Mouse (Mus musculus) myocyte (in vitro differentiated cells): ENCODE data around the gene Frzb. TPM values are rescaled to one million over a fixed set of nuclear protein-coding genes. Genes with fewer than 3 reads are reported as not detected.

ENCODE experiments used
- H3K27me3 ChIP-seq: one replicate; pipeline ENCODE4 v1.6.1; 2011; ENCODE audit not compliant: control insufficient read depth, insufficient read depth, insufficient read length
- H3K36me3 ChIP-seq: one replicate; pipeline ENCODE4 v1.6.1; 2011; ENCODE audit not compliant: control insufficient read depth, insufficient read depth
- H3K4me2 ChIP-seq: one replicate; pipeline ENCODE4 v1.6.1; 2011; ENCODE audit warnings: low read depth, control low read depth
- H3K4me3 ChIP-seq: one replicate; pipeline ENCODE4 v1.5.1; 2011; ENCODE audit warnings: mild to moderate bottlenecking, control low read depth, moderate library complexity
- H3K79me2 ChIP-seq: one replicate; pipeline ENCODE4 v1.6.1; 2011; ENCODE audit not compliant: control insufficient read depth, insufficient read depth
- H3ac ChIP-seq: one replicate; pipeline ENCODE4 v1.6.1; 2011; ENCODE audit not compliant: control insufficient read depth, insufficient read length
- CEBPB ChIP-seq: IDR thresholded peaks from 2 replicates; pipeline ENCODE4 v1.6.1; 2011; ENCODE audit warnings: mild to moderate bottlenecking, moderate library complexity; ENCODE audit not compliant: poor library complexity, insufficient read depth, severe bottlenecking
- E2F4 ChIP-seq: IDR thresholded peaks from one replicate; pipeline ENCODE4 v1.6.1; 2011; ENCODE audit warnings: mild to moderate bottlenecking, control low read depth, moderate library complexity; ENCODE audit not compliant: insufficient read depth
- MAX ChIP-seq: IDR thresholded peaks from one replicate; pipeline ENCODE4 v1.6.1; 2011; ENCODE audit warnings: low read depth, mild to moderate bottlenecking, control low read depth
- MYOD1 ChIP-seq, 3 experiments: IDR thresholded peaks; one replicate each; pipeline ENCODE4 v1.6.1; 2011; ENCODE audit warnings: control low read depth in 2 of 3, low read depth in 2 of 3, mild to moderate bottlenecking in 2 of 3, moderate library complexity in 1 of 3; ENCODE audit not compliant: insufficient read length in 2 of 3, control insufficient read depth in 1 of 3
- MYOG ChIP-seq, 3 experiments: IDR thresholded peaks; one replicate each; pipeline ENCODE4 v1.6.1; 2011; ENCODE audit warnings: control low read depth in 2 of 3, low read depth in 2 of 3, mild to moderate bottlenecking in 2 of 3; ENCODE audit not compliant: insufficient read length in 2 of 3, control insufficient read depth in 1 of 3, insufficient read depth in 1 of 3
- POLR2A ChIP-seq: IDR thresholded peaks from one replicate; pipeline ENCODE4 v1.6.1; 2011; ENCODE audit warnings: low read depth, mild to moderate bottlenecking, control low read depth, moderate library complexity; ENCODE audit not compliant: insufficient read length
- POLR2AphosphoS2 ChIP-seq: IDR thresholded peaks from one replicate; pipeline ENCODE4 v1.6.1; 2011; ENCODE audit warnings: low read depth, control low read depth; ENCODE audit not compliant: insufficient read length
- REST ChIP-seq: IDR thresholded peaks from one replicate; pipeline ENCODE4 v1.6.1; 2011; ENCODE audit warnings: mild to moderate bottlenecking, control low read depth, moderate library complexity; ENCODE audit not compliant: insufficient read depth, insufficient read length
- SRF ChIP-seq: IDR thresholded peaks from one replicate; pipeline ENCODE4 v1.6.1; 2011; ENCODE audit warnings: low read depth; ENCODE audit not compliant: control insufficient read depth, insufficient read length
- TCF12 ChIP-seq: IDR thresholded peaks from one replicate; pipeline ENCODE4 v1.6.1; 2011; ENCODE audit warnings: mild to moderate bottlenecking, control low read depth; ENCODE audit not compliant: poor library complexity, insufficient read depth, severe bottlenecking
- TCF3 ChIP-seq: IDR thresholded peaks from one replicate; pipeline ENCODE4 v1.6.1; 2011; ENCODE audit warnings: low read depth, control low read depth; ENCODE audit not compliant: insufficient read length
- USF1 ChIP-seq: IDR thresholded peaks from one replicate; pipeline ENCODE4 v1.6.1; 2011; ENCODE audit warnings: low read depth, mild to moderate bottlenecking, control low read depth, moderate library complexity
- polyA plus RNA-seq: library from polyadenylated mRNA; unstranded; fragments of >200 nt; fragmentation: generic; extraction: Trizol; gene quantifications from one replicate; pipeline ENCODE4 v1.2.1, GENCODE M21; 2012; ENCODE audit warnings: missing spikeins

Gene Frzb
- polyA plus RNA-seq, 1 experiment = 0.06 TPM

DNA sequence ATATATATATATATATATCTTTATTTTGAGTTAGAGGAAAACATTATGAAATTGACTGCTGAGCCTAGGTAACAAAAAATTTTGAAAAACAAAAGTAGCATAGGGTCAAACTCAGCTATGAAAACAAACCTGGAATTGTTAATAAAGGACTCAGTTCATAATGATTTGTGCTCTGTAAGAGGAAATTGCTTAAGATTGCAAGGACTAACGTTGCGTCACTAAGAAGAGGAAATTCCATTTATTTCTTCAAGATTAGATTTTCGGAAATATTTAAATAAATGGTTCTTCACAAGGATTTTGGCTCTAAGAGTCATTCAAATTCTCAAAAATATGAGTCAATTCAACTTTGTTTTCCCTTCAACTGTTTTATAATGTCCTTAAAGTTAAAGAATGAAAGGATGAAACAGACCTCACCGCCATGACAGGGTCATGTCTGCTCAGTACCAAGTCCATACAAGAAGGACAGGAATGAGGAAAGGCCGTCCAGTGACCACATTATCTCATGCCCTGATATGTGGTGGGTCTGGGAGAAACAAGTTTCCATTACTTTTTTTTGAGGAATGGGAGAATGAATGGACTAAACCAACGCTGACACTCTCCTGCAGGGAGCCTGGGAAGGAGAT is 14.1 kb downstream of the Frzb start:
- H3ac ChIP-seq = no peak overlapping the region
- H3K79me2 ChIP-seq = no peaks in the 10 kb centered on the region
- TF ChIP-seq MYOD1 (IDR thresholded peaks at IDR 0.05; ENCODE audit: control insufficient read depth in 1 of 3, insufficient read length in 2 of 3, low read depth in 2 of 3) (no peak), USF1 (no peak), POLR2AphosphoS2 (no peak), E2F4 (no peak), TCF12 (no peak)
- no peak overlapping the region for H3K4me3 ChIP-seq
- H3K36me3 ChIP-seq = no peaks in the 10 kb centered on the region
- H3K4me2 ChIP-seq = no peak overlapping the region
- no peaks in the 10 kb centered on the region for H3K27me3 ChIP-seq

DNA sequence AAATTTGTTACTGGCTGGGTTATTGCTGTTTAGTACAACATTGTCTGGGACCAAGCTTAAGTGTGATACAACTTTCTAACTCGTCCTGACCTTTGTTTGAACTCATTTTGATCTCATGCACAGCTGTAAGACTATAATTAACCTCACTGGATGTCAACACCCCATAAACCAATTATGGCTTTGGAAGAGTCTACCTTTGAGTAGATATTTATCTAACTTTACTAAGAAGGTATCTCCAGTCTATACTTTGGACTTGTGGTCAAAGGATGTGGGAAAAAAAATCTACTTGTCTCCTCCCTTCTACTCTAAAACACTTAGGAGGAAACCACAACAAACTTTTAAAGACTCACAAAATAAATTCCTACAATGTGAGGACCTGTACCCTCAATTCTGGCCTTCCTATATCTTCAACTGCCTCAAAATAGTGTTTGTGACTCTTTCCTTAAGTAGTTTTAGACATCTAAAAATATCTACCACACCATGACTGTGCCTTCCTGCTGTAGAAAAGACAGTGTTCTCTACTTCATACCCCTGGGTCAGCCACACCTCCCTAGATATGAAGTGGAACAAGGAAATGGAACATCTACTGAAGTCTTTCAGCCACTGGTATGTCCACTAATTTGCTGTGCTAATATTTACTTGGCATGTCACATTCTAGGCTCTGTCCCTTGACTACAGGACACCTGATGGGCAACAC is 16.9 kb downstream of the Frzb start:
- H3K4me2 ChIP-seq = no peak overlapping the region
- TF ChIP-seq MYOG (IDR thresholded peaks at IDR 0.05; ENCODE audit: control insufficient read depth in 1 of 3, insufficient read depth in 1 of 3, insufficient read length in 2 of 3, low read depth in 2 of 3) = peak in 1 of 3 experiments; percentile 33
- TF ChIP-seq E2F4 = no peak
- no peaks in the 10 kb centered on the region for H3K36me3 ChIP-seq
- no peak overlapping the region for H3K4me3 ChIP-seq
- H3ac ChIP-seq = no peak overlapping the region
- H3K79me2 ChIP-seq = no peaks in the 10 kb centered on the region
- no peaks in the 10 kb centered on the region for H3K27me3 ChIP-seq

DNA sequence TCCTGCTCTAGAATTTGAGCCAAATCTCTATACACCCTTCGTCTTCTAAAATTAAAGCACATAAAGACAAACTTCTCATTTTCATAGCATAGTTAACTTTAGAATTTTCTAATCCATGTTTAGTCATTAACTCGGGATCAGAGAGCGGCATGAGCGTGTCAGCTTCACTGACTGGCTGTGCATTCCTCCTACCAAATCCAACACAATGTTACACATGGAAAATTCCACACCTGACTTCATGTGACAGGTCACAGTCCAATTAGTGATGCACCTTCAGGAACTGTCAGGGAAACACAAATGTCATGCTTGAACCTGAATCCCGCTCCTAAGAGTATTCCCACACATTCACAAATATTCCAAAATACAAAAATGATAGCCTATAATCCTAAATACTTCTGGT is 24.3 kb downstream of the Frzb start:
- Histone ChIP-seq H3K79me2 (no peaks in the 10 kb centered on the region), H3ac (no peak overlapping the region), H3K36me3 (no peaks in the 10 kb centered on the region), H3K27me3 (no peaks in the 10 kb centered on the region), H3K4me2 (no peak overlapping the region), H3K4me3 (no peak overlapping the region)
- TF ChIP-seq TCF3 (no peak), TCF12 (no peak), POLR2A (no peak), REST (no peak), E2F4 (no peak), MYOD1 (IDR thresholded peaks at IDR 0.05; ENCODE audit: control insufficient read depth in 1 of 3, insufficient read length in 2 of 3, low read depth in 2 of 3) (no peak)

DNA sequence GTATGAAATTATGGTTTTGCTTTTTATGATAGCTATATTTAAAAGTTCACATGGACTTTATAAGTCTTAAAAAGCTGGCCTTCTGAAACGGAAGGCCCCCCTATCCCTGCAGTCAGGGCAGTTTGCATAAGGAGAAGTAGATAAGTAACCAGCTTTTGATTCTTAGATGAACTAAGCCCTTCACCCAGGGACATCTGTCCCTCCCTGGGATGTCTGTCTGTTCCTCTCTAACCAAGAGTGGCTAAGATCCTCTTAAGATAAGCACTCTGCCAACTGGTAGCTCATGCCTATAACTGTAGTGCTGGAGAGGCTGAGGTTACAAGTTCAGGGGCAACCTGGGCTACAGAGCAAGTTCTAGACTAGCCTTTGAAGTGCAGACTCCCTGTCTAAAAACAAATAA is 25.4 kb downstream of the Frzb start:
- H3K4me2 ChIP-seq = no peak overlapping the region
- H3K27me3 ChIP-seq = no peaks in the 10 kb centered on the region
- no peak overlapping the region for H3K4me3 ChIP-seq
- H3ac ChIP-seq = no peak overlapping the region
- H3K36me3 ChIP-seq = no peaks in the 10 kb centered on the region
- TF ChIP-seq MAX (no peak), SRF (no peak), TCF12 (no peak), TCF3 (no peak), POLR2A (no peak), USF1 (no peak), MYOG (IDR thresholded peaks at IDR 0.05; ENCODE audit: control insufficient read depth in 1 of 3, insufficient read depth in 1 of 3, insufficient read length in 2 of 3, low read depth in 2 of 3) (no peak), POLR2AphosphoS2 (no peak), REST (no peak)
- no peaks in the 10 kb centered on the region for H3K79me2 ChIP-seq

DNA sequence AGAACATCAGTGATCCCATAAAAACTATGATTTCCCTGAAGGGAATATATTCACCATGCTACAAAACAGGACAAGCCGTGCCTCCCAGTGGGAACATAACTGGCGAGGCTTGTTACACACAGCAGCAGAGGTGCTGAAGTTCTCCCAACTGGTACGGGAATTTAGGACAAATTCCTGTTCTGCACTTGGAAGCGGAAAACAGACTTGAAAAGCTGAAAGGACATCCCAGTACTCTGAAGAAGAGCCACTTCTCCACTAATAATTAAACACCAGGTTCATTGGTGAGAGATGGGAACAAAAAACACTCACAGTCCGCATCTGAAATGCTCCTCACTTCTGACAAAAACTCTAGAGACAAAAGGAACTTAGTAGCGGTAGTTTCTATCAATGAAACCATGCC is 31.1 kb downstream of the Frzb start:
- H3K4me3 ChIP-seq = no peak overlapping the region
- no peak for TF ChIP-seq MYOG (IDR thresholded peaks at IDR 0.05; ENCODE audit: control insufficient read depth in 1 of 3, insufficient read depth in 1 of 3, insufficient read length in 2 of 3, low read depth in 2 of 3)
- no peak for TF ChIP-seq TCF3
- no peak for TF ChIP-seq POLR2AphosphoS2
- TF ChIP-seq MAX = no peak
- TF ChIP-seq SRF = no peak
- TF ChIP-seq POLR2A = no peak
- TF ChIP-seq CEBPB = no peak
- H3ac ChIP-seq = no peak overlapping the region
- no peaks in the 10 kb centered on the region for H3K27me3 ChIP-seq
- no peaks in the 10 kb centered on the region for H3K79me2 ChIP-seq
- no peak overlapping the region for H3K4me2 ChIP-seq
- no peaks in the 10 kb centered on the region for H3K36me3 ChIP-seq
